Mouse (Mus musculus) kidney, adult 2 months (tissue): ENCODE measurements around the gene Nectin2. TPM values are rescaled to one million over a fixed set of nuclear protein-coding genes. Genes with fewer than 3 reads are reported as not detected.

Experiments
- DNase-seq: peaks from one replicate; pipeline ENCODE4 v3.0.0; 2021
- H3K27ac ChIP-seq: fragments of 200-500 bp; 2 replicates; pipeline ENCODE4 v1.5.1; 2012; ENCODE audit warnings: low read depth, low read length, control low read depth, inconsistent platforms; ENCODE audit not compliant: insufficient read depth
- H3K27me3 ChIP-seq: fragments of 200-500 bp; replicated peaks from 2 replicates; pipeline ENCODE4 v1.6.1; 2012; ENCODE audit warnings: mild to moderate bottlenecking, moderate library complexity, low read length, inconsistent platforms; ENCODE audit not compliant: control insufficient read depth, insufficient read depth
- H3K36me3 ChIP-seq: fragments of 200-500 bp; 2 replicates; pipeline ENCODE4 v1.6.1; 2012; ENCODE audit warnings: mild to moderate bottlenecking, moderate library complexity, low read length, inconsistent platforms; ENCODE audit not compliant: control insufficient read depth, insufficient read depth
- H3K4me1 ChIP-seq: fragments of 200-500 bp; 2 replicates; pipeline ENCODE4 v1.6.1; 2011; ENCODE audit warnings: low read length; ENCODE audit not compliant: control insufficient read depth, insufficient read depth
- H3K4me3 ChIP-seq: fragments of 200-500 bp; 2 replicates; pipeline ENCODE4 v1.5.1; 2011; ENCODE audit warnings: mild to moderate bottlenecking, low read depth, low read length, control low read depth; ENCODE audit not compliant: insufficient read depth
- CTCF ChIP-seq: fragments of 200-500 bp; conservative IDR thresholded peaks from 2 replicates; pipeline ENCODE4 v1.5.1; 2011; ENCODE audit warnings: low read depth, mild to moderate bottlenecking, control low read depth, low read length, moderate library complexity, mixed read lengths; ENCODE audit not compliant: insufficient read depth, insufficient read length
- POLR2A ChIP-seq: fragments of 200-500 bp; IDR thresholded peaks from one replicate; pipeline ENCODE4 v1.6.1; 2011; ENCODE audit warnings: low read depth, low read length, control low read depth
- WGBS: fragments of 180-500 bp; shearing (Covaris S2); methylation state at CpG from one replicate; pipeline ENCODE4 v1.1.7; 2018; 5-methylcytosine and 5-hydroxymethylcytosine counted together
- polyA plus RNA-seq: library from polyadenylated mRNA; depleted of rRNA; stranded (reverse); fragments of >200 nt; gene quantifications from 2 replicates; pipeline ENCODE4 v1.2.3, GENCODE M21; 2012

The Nectin2 gene
- polyA plus RNA-seq, 1 experiment, result 44.5 TPM

- Histone ChIP-seq H3K4me3 (no peak overlapping the region), H3K36me3 (no peaks in the 10 kb centered on the region), H3K4me1 (peaks cover 6% of the 10 kb centered on the region; the same call in 1 of the 2 replicates), H3K27me3 (no peaks in the 10 kb centered on the region), H3K27ac (peak overlapping the region; percentile 88)
- DNase-seq, result no peak
- 80% methylated on average over 2 of the region's 2 CpGs for WGBS
- TF ChIP-seq POLR2A (no peak), CTCF (0 out of 2 replicates have a peak, but pooled peaks have one; percentile 13)
Observed at GRCm38 (mm10) chr7:19755008-19755407, 4.7 kb upstream of the Nectin2 start.

- H3K4me1 ChIP-seq, result peaks cover 6% of the 10 kb centered on the region; the same call in 1 of the 2 replicates
- no peaks in the 10 kb centered on the region for H3K36me3 ChIP-seq
- H3K27ac ChIP-seq, result peak overlapping the region; percentile 46
- no peak for DNase-seq
- TF ChIP-seq POLR2A (no peak), CTCF (no peak)
- 53% methylated on average over 1 of the region's 1 CpGs for WGBS
- no peaks in the 10 kb centered on the region for H3K27me3 ChIP-seq
- no peak overlapping the region for H3K4me3 ChIP-seq
Observed at GRCm38 (mm10) chr7:19754065-19754464, 3.8 kb upstream of the Nectin2 start.

GRCm38 (mm10) chr7:19753587-19753986 lies 3.3 kb upstream of the Nectin2 start:
- peak; percentile 72 for DNase-seq
- Histone ChIP-seq H3K4me3 (no peak overlapping the region), H3K27me3 (no peaks in the 10 kb centered on the region), H3K36me3 (no peaks in the 10 kb centered on the region), H3K27ac (peak overlapping the region; percentile 46), H3K4me1 (peaks cover 6% of the 10 kb centered on the region; the same call in 1 of the 2 replicates)
- TF ChIP-seq POLR2A (no peak), CTCF (no peak)
- 39% methylated on average over 7 of the region's 7 CpGs for WGBS

GRCm38 (mm10) chr7:19752652-19753051 lies 2.4 kb upstream of the Nectin2 start:
- Histone ChIP-seq H3K4me1 (peaks cover 6% of the 10 kb centered on the region; the same call in 1 of the 2 replicates), H3K4me3 (no peak overlapping the region), H3K27me3 (no peaks in the 10 kb centered on the region), H3K36me3 (no peaks in the 10 kb centered on the region), H3K27ac (no peak overlapping the region)
- 84% methylated on average over 8 of the region's 8 CpGs for WGBS
- TF ChIP-seq POLR2A (no peak), CTCF (peak; percentile 76)
- DNase-seq, result peak; percentile 49

- H3K4me3 ChIP-seq, result no peak overlapping the region
- 41% methylated on average over 4 of the region's 4 CpGs for WGBS
- peaks cover 11% of the 10 kb centered on the region; the same call in 1 of the 2 replicates for H3K4me1 ChIP-seq
- TF ChIP-seq CTCF (no peak), POLR2A (no peak)
- H3K27ac ChIP-seq, result peak overlapping the region; percentile 74; the same call in 1 of the 2 replicates
- no peaks in the 10 kb centered on the region for H3K27me3 ChIP-seq
- DNase-seq, result no peak
- H3K36me3 ChIP-seq, result no peaks in the 10 kb centered on the region
Observed at GRCm38 (mm10) chr7:19751070-19751383, 744 bp upstream of the Nectin2 start.

- DNase-seq, result peak; percentile 100
- Histone ChIP-seq H3K4me3 (peak overlapping the region; percentile 84), H3K27me3 (no peaks in the 10 kb centered on the region), H3K27ac (peak overlapping the region; percentile 76), H3K36me3 (no peaks in the 10 kb centered on the region), H3K4me1 (peaks cover 8% of the 10 kb centered on the region; the same call in 1 of the 2 replicates)
- under 1% methylated on average over 46 of the region's 46 CpGs for WGBS
- TF ChIP-seq CTCF, result peak; percentile 93
- TF ChIP-seq POLR2A, result no peak
Observed at GRCm38 (mm10) chr7:19749389-19750216, 680 bp downstream of the Nectin2 start.
